Mouse (Mus musculus): Measurements from ENCODE around the gene Nrd1. TPM values are rescaled to one million over a fixed set of nuclear protein-coding genes. Genes with fewer than 3 reads are reported as not detected.

Nrd1 gene
- polyA plus RNA-seq, 1 experiment from 2014 or later: 61.3 TPM

DNA sequence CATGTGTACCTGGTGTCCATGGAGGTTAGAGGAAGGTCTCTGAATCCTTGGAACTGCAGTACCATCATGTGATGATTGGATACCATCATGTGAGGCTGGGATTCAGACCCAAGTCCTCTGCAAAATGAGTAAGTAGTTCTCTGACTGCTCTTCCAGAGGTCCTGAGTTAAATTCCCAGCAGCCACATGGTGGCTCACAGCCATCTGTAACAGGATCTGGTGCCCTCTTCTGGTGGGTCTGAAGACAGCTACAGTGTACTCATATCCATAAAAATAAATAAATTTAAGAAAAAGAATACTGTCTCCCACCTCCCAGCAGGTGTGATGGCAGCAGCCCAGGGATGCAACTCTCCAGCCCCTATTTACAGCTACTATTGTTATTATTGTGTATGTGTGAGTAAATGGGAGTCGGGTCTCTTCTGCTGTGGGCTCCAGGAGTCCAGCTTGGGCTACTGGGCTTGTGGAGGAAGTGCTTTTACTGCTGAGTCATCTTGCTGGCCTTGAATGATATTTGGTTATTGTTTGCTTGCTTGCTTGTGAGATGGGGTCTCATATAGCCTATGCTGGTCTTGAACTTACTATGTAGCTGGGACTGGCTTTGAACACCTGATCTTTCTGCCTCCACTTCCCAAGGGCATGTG, 13.5 kb upstream of the Nrd1 start:
- no peaks in the 10 kb centered on the region for H3K4me1 ChIP-seq (ENCODE audit: control insufficient read depth, insufficient read depth, low read length)
- no peak overlapping the region for H3K4me3 ChIP-seq (ENCODE audit: low read depth, low read length)
- no peaks in the 10 kb centered on the region for H3K9me3 ChIP-seq (ENCODE audit: control insufficient read depth, low read length)
- H3K27me3 ChIP-seq (ENCODE audit: control insufficient read depth, insufficient read depth, low read length): no peaks in the 10 kb centered on the region
- no peak overlapping the region for H3K9ac ChIP-seq (ENCODE audit: low read length)
- no peak overlapping the region for H3K27ac ChIP-seq (ENCODE audit: low read depth, low read length)
- no peak overlapping the region for H3K4me2 ChIP-seq (ENCODE audit: low read depth)
- ATAC-seq (ENCODE audit: insufficient read depth, low FRiP score, low TSS enrichment) (no peak), DNase-seq (ENCODE audit: low spot score) (no peak)
- 90% methylated on average over 1 of the region's 1 CpGs for WGBS
- H3K36me3 ChIP-seq (ENCODE audit: control insufficient read depth, insufficient read depth, low read length): no peaks in the 10 kb centered on the region

DNA sequence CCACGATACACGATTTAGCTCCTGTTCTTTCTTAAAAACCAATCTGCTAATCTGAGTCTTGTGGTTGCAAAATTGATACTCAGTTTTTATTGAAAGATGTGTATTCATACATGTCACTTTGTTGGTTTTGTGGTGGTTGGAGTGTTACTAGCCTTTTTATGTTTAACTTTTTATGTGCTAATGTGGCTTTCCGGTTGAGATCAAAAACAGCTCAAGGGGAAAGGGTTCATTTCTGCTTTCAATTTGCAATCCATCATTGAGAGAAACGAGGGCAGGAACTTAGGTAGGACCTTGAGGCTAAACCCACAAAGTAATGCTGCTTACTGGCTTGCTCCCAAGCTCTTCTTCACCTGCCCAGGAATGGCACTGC, 13.0 kb upstream of the Nrd1 start:
- no peak overlapping the region for H3K4me3 ChIP-seq (ENCODE audit: low read depth, low read length)
- H3K27ac ChIP-seq (ENCODE audit: low read depth, low read length): no peak overlapping the region
- no peaks in the 10 kb centered on the region for H3K9me3 ChIP-seq (ENCODE audit: control insufficient read depth, low read length)
- H3K4me2 ChIP-seq (ENCODE audit: low read depth): no peak overlapping the region
- no peak overlapping the region for H3K9ac ChIP-seq (ENCODE audit: low read length)
- no peaks in the 10 kb centered on the region for H3K36me3 ChIP-seq (ENCODE audit: control insufficient read depth, insufficient read depth, low read length)
- DNase-seq (ENCODE audit: low spot score) (no peak), ATAC-seq (ENCODE audit: insufficient read depth, low FRiP score, low TSS enrichment) (no peak)
- WGBS: 89% methylated on average over 4 of the region's 4 CpGs
- no peaks in the 10 kb centered on the region for H3K4me1 ChIP-seq (ENCODE audit: control insufficient read depth, insufficient read depth, low read length)
- H3K27me3 ChIP-seq (ENCODE audit: control insufficient read depth, insufficient read depth, low read length): no peaks in the 10 kb centered on the region

DNA sequence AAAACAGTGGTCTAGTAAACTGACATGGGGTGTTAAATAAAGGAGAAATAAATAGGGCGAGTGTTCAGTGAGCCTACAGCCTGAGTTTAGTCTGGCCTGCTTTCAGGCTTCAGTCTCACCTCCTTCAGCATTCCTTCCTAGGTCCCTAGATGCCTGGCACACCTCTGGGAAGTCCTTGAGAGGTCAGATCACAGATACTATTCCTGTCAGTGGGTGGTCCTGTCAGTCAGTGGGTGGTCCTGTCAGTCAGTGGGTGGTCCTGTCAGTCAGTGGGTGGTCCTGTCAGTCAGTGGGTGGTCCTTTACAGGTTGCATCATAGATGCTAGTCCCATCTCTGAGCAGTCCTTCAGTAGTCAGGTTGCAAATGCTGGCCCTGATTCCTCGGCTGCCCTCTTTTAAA, 11.0 kb upstream of the Nrd1 start:
- Histone ChIP-seq H3K27me3 (ENCODE audit: control insufficient read depth, insufficient read depth, low read length) (no peaks in the 10 kb centered on the region), H3K9me3 (ENCODE audit: control insufficient read depth, low read length) (no peaks in the 10 kb centered on the region), H3K9ac (ENCODE audit: low read length) (no peak overlapping the region), H3K4me3 (ENCODE audit: low read depth, low read length) (no peak overlapping the region), H3K27ac (ENCODE audit: low read depth, low read length) (no peak overlapping the region), H3K4me2 (ENCODE audit: low read depth) (no peak overlapping the region), H3K36me3 (ENCODE audit: control insufficient read depth, insufficient read depth, low read length) (no peaks in the 10 kb centered on the region), H3K4me1 (ENCODE audit: control insufficient read depth, insufficient read depth, low read length) (no peaks in the 10 kb centered on the region)
- DNase-seq (ENCODE audit: low spot score) (no peak), ATAC-seq (ENCODE audit: insufficient read depth, low FRiP score, low TSS enrichment) (no peak)
- 69% methylated on average over 2 of the region's 2 CpGs for WGBS

DNA sequence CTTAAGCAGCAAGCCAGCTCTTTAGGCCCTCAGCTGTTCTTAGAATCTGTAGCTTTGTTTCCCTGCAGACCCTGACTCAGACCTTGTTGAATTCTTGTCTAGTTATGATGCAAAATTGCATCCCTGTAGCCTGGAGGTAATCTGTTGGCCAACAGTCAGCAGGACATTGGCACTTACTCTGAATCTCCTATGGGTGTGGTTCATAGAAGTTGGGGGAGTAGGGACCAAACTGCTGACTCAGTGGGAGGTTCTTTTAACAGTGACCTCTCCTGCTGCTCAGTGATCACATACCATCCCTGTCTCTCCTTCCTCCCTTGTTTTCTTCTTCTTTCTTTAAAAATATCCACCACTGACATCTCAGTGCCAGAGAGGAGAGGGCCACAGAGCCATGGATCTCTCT, 10.4 kb upstream of the Nrd1 start:
- no peak overlapping the region for H3K4me2 ChIP-seq (ENCODE audit: low read depth)
- DNase-seq (ENCODE audit: low spot score) (no peak), ATAC-seq (ENCODE audit: insufficient read depth, low FRiP score, low TSS enrichment) (no peak)
- no peak overlapping the region for H3K9ac ChIP-seq (ENCODE audit: low read length)
- no peaks in the 10 kb centered on the region for H3K4me1 ChIP-seq (ENCODE audit: control insufficient read depth, insufficient read depth, low read length)
- H3K27me3 ChIP-seq (ENCODE audit: control insufficient read depth, insufficient read depth, low read length): no peaks in the 10 kb centered on the region
- no peaks in the 10 kb centered on the region for H3K36me3 ChIP-seq (ENCODE audit: control insufficient read depth, insufficient read depth, low read length)
- H3K4me3 ChIP-seq (ENCODE audit: low read depth, low read length): no peak overlapping the region
- no peaks in the 10 kb centered on the region for H3K9me3 ChIP-seq (ENCODE audit: control insufficient read depth, low read length)
- H3K27ac ChIP-seq (ENCODE audit: low read depth, low read length): no peak overlapping the region

DNA sequence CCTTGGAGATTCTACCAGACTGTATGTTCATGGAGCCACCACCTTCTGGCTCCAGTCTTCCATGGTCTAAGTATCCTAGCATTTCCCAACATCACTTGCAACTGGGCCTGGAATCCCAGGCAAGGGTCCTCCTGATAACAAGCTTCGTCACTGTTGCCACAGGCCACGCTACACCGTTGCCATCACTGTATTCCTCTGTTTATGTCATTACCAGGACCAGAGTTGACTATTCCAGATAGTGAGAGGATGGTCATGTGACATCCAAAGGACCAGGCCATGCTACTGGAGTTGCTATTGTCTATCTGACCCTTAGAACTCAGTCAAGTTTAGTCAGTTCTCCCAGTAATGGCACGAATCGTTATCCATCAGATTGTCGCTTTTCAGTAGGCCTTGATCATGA, 9.9 kb upstream of the Nrd1 start:
- DNase-seq (ENCODE audit: low spot score) (no peak), ATAC-seq (ENCODE audit: insufficient read depth, low FRiP score, low TSS enrichment) (no peak)
- Histone ChIP-seq H3K27ac (ENCODE audit: low read depth, low read length) (no peak overlapping the region), H3K9ac (ENCODE audit: low read length) (no peak overlapping the region), H3K9me3 (ENCODE audit: control insufficient read depth, low read length) (no peaks in the 10 kb centered on the region), H3K4me3 (ENCODE audit: low read depth, low read length) (no peak overlapping the region), H3K27me3 (ENCODE audit: control insufficient read depth, insufficient read depth, low read length) (no peaks in the 10 kb centered on the region), H3K4me1 (ENCODE audit: control insufficient read depth, insufficient read depth, low read length) (no peaks in the 10 kb centered on the region), H3K4me2 (ENCODE audit: low read depth) (no peak overlapping the region), H3K36me3 (ENCODE audit: control insufficient read depth, insufficient read depth, low read length) (no peaks in the 10 kb centered on the region)
- 91% methylated on average over 6 of the region's 6 CpGs for WGBS

DNA sequence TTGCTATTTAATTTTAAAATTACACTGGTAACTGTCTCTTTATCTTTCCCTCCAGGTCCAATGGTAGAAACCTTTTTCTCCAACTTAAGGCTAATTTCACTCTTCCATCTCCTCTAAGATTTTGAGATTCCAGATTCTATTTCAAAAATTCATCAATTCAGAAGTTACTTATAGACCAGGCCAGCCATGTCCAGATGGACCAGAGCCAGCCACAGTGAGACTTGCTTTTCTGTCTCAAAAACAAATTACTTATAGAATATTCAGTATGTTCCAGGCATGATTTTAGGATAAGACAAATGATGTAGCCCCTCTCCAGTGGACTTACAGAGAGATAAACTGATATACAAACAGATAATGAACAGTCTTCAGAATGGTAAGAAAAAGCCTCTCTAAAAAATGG, 8.6 kb upstream of the Nrd1 start:
- H3K9ac ChIP-seq (ENCODE audit: low read length): no peak overlapping the region
- no peaks in the 10 kb centered on the region for H3K27me3 ChIP-seq (ENCODE audit: control insufficient read depth, insufficient read depth, low read length)
- H3K9me3 ChIP-seq (ENCODE audit: control insufficient read depth, low read length): no peaks in the 10 kb centered on the region
- H3K4me3 ChIP-seq (ENCODE audit: low read depth, low read length): no peak overlapping the region
- H3K4me1 ChIP-seq (ENCODE audit: control insufficient read depth, insufficient read depth, low read length): no peaks in the 10 kb centered on the region
- DNase-seq (ENCODE audit: low spot score): no peak
- no peak for ATAC-seq (ENCODE audit: insufficient read depth, low FRiP score, low TSS enrichment)
- H3K27ac ChIP-seq (ENCODE audit: low read depth, low read length): no peak overlapping the region
- H3K36me3 ChIP-seq (ENCODE audit: control insufficient read depth, insufficient read depth, low read length): no peaks in the 10 kb centered on the region
- H3K4me2 ChIP-seq (ENCODE audit: low read depth): no peak overlapping the region

DNA sequence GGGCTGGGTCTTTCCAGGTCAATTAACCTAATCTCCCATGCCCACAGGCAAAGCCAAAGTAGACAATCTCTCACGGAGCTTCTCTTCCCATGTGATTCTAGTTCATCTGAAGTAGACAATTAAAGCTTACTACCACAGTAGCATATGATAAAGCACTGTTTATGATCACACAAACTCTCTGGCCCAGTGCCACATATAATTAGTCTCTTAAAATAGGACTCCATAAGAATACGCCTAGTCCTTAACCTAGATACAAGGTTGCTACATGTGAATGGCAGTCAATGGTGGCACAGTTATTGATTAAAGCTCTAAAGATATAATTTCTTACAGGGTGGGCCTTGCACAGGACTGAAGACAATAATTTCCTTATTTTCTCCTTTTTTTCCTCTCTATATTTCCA, 7.5 kb upstream of the Nrd1 start:
- ATAC-seq (ENCODE audit: insufficient read depth, low FRiP score, low TSS enrichment) (no peak), DNase-seq (ENCODE audit: low spot score) (no peak)
- Histone ChIP-seq H3K4me3 (ENCODE audit: low read depth, low read length) (no peak overlapping the region), H3K4me1 (ENCODE audit: control insufficient read depth, insufficient read depth, low read length) (no peaks in the 10 kb centered on the region), H3K9ac (ENCODE audit: low read length) (no peak overlapping the region), H3K36me3 (ENCODE audit: control insufficient read depth, insufficient read depth, low read length) (no peaks in the 10 kb centered on the region), H3K27me3 (ENCODE audit: control insufficient read depth, insufficient read depth, low read length) (no peaks in the 10 kb centered on the region), H3K4me2 (ENCODE audit: low read depth) (no peak overlapping the region), H3K27ac (ENCODE audit: low read depth, low read length) (no peak overlapping the region), H3K9me3 (ENCODE audit: control insufficient read depth, low read length) (no peaks in the 10 kb centered on the region)
- WGBS: 67% methylated on average over 2 of the region's 2 CpGs

DNA sequence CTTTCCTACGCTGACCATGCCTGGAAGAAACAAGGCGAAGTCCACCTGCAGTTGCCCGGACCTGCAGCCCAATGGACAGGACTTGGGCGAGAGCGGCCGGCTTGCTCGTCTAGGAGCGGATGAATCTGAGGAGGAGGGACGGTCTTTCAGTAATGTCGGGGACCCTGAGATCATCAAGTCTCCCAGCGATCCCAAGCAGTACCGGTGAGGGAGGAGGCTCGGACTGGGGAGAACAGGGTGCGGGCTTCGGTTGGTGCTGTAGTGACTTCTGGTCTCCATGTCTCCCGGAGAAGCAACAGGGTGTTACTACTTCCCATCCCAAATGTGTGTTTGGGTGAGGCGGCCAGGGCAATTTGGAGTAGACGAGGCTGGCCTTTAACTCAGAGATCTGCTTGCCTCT, 506 bp downstream of the Nrd1 start:
- Histone ChIP-seq H3K36me3 (ENCODE audit: control insufficient read depth, insufficient read depth, low read length) (no peaks in the 10 kb centered on the region), H3K9ac (ENCODE audit: low read length) (peak overlapping the region; percentile 84), H3K4me3 (ENCODE audit: low read depth, low read length) (peak overlapping the region; percentile 92), H3K27me3 (ENCODE audit: control insufficient read depth, insufficient read depth, low read length) (no peaks in the 10 kb centered on the region), H3K4me1 (ENCODE audit: control insufficient read depth, insufficient read depth, low read length) (peaks cover 4% of the 10 kb centered on the region; the same call in 1 of the 2 replicates), H3K4me2 (ENCODE audit: low read depth) (peak overlapping the region; percentile 73), H3K27ac (ENCODE audit: low read depth, low read length) (peak overlapping the region; percentile 49), H3K9me3 (ENCODE audit: control insufficient read depth, low read length) (no peaks in the 10 kb centered on the region)
- DNase-seq (ENCODE audit: low spot score) (no peak), ATAC-seq (ENCODE audit: insufficient read depth, low FRiP score, low TSS enrichment) (peak; percentile 45)
- WGBS: 0% methylated on average over 18 of the region's 18 CpGs

DNA sequence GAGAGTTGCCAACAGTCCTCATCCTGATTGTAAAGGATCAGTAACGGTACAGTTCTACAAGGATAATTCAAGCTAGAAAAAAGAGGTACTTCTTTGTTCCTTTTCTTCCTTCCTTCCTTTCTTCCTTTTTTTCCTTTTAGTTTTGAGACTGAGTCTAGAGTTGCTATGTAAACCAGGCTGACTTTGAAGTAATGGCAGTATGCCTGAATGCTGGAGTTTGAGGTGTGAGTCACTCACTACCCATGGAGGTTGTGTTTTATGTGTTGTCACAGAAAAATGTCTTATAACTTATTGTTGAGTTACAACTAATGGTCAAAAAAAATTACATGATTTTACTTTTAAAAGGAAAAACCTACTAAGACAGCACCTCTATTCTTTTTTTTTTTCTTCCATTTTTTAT, 7.6 kb downstream of the Nrd1 start:
- DNase-seq (ENCODE audit: low spot score): no peak
- no peaks in the 10 kb centered on the region for H3K9me3 ChIP-seq (ENCODE audit: control insufficient read depth, low read length)
- H3K27me3 ChIP-seq (ENCODE audit: control insufficient read depth, insufficient read depth, low read length): no peaks in the 10 kb centered on the region
- ATAC-seq (ENCODE audit: insufficient read depth, low FRiP score, low TSS enrichment): no peak
- H3K9ac ChIP-seq (ENCODE audit: low read length): no peak overlapping the region
- H3K36me3 ChIP-seq (ENCODE audit: control insufficient read depth, insufficient read depth, low read length): peaks cover 2% of the 10 kb centered on the region; the same call in 1 of the 2 replicates
- 84% methylated on average over 1 of the region's 1 CpGs for WGBS
- no peaks in the 10 kb centered on the region for H3K4me1 ChIP-seq (ENCODE audit: control insufficient read depth, insufficient read depth, low read length)
- no peak overlapping the region for H3K4me2 ChIP-seq (ENCODE audit: low read depth)
- H3K27ac ChIP-seq (ENCODE audit: low read depth, low read length): no peak overlapping the region
- H3K4me3 ChIP-seq (ENCODE audit: low read depth, low read length): no peak overlapping the region
